Mouse (Mus musculus) E14TG2a.4 (cell line): ENCODE data around the gene Ulk2.
A peak's percentile ranks its signal among the peaks of the same experiment; 100 is the strongest.
"Not testable (repeated sequence)": the region's sequence is repeated elsewhere in the genome, so short reads cannot be mapped to it uniquely, and the experiment has no call there.

Source experiments
- H3K27me3 ChIP-seq: 2 replicates; pipeline ENCODE4 v1.6.1; 2014; ENCODE audit warnings: low read length, control low read depth; ENCODE audit not compliant: insufficient read depth
- H3K36me3 ChIP-seq: 2 replicates; pipeline ENCODE4 v1.6.1; 2014; ENCODE audit warnings: low read length, control low read depth; ENCODE audit not compliant: insufficient read depth
- H3K4me1 ChIP-seq: replicated peaks from 2 replicates; pipeline ENCODE4 v1.6.1; 2014; ENCODE audit warnings: low read depth, low read length, control low read depth
- H3K4me3 ChIP-seq: replicated peaks from 2 replicates; pipeline ENCODE4 v1.5.1; 2014; ENCODE audit warnings: mild to moderate bottlenecking, low read length
- H3K9me3 ChIP-seq: 2 replicates; pipeline ENCODE4 v1.6.1; 2014; ENCODE audit warnings: low read length, control low read depth
- CTCF ChIP-seq: conservative IDR thresholded peaks from 2 replicates; pipeline ENCODE4 v1.5.1; 2014; ENCODE audit warnings: low read length
- NANOG ChIP-seq: IDR thresholded peaks from 2 replicates; pipeline ENCODE4 v1.6.1; 2014; ENCODE audit warnings: borderline replicate concordance, low read length, mixed read lengths
- POU5F1 ChIP-seq: IDR thresholded peaks from 2 replicates; pipeline ENCODE4 v1.6.1; 2014; ENCODE audit warnings: low read length, borderline replicate concordance

Ulk2 gene

GRCm38 (mm10) chr11:61788550-61788949, 66.3 kb downstream of the Ulk2 start:
- no peaks in the 10 kb centered on the region for H3K36me3 ChIP-seq
- H3K4me3 ChIP-seq: no peak overlapping the region
- TF ChIP-seq CTCF (no peak), POU5F1 (no peak), NANOG (no peak)
- no peaks in the 10 kb centered on the region for H3K27me3 ChIP-seq
- no peaks in the 10 kb centered on the region for H3K9me3 ChIP-seq
- no peaks in the 10 kb centered on the region; the same call in 1 of the 2 replicates for H3K4me1 ChIP-seq

- H3K9me3 ChIP-seq, H3K36me3 ChIP-seq, H3K4me3 ChIP-seq, H3K27me3 ChIP-seq: not testable (repeated sequence)
- peaks cover 20% of the 10 kb centered on the region for H3K4me1 ChIP-seq
Measured at GRCm38 (mm10) chr11:61782526-61782925, 72.3 kb downstream of the Ulk2 start.

GRCm38 (mm10) chr11:61774551-61775149, 80.2 kb downstream of the Ulk2 start:
- Histone ChIP-seq H3K27me3 (no peaks in the 10 kb centered on the region), H3K36me3 (no peaks in the 10 kb centered on the region), H3K4me1 (peaks cover 6% of the 10 kb centered on the region), H3K4me3 (no peak overlapping the region), H3K9me3 (no peaks in the 10 kb centered on the region)
- TF ChIP-seq POU5F1 (no peak), NANOG (no peak), CTCF (no peak)

GRCm38 (mm10) chr11:61761584-61762407, 93.1 kb downstream of the Ulk2 start, which contains the start of gene Prpsap2:
Gene Prpsap2, minus strand, starts transcription at chr11:61762088.
- no peaks in the 10 kb centered on the region for H3K9me3 ChIP-seq
- H3K4me1 ChIP-seq: peaks cover 35% of the 10 kb centered on the region
- no peaks in the 10 kb centered on the region for H3K27me3 ChIP-seq
- TF ChIP-seq NANOG (no peak), POU5F1 (no peak), CTCF (no peak)
- peaks cover 29% of the 10 kb centered on the region for H3K36me3 ChIP-seq
- H3K4me3 ChIP-seq: peak within 1 kb of the TSS; percentile 85

- Histone ChIP-seq H3K27me3 (no peaks in the 10 kb centered on the region), H3K9me3 (no peaks in the 10 kb centered on the region), H3K4me1 (peaks cover 28% of the 10 kb centered on the region), H3K4me3 (peak overlapping the region; percentile 85), H3K36me3 (peaks cover 42% of the 10 kb centered on the region)
- no peak for TF ChIP-seq NANOG
- TF ChIP-seq POU5F1: no peak
Measured at GRCm38 (mm10) chr11:61760518-61760917, 94.4 kb downstream of the Ulk2 start.

GRCm38 (mm10) chr11:61757151-61757550, 97.7 kb downstream of the Ulk2 start:
- no peak overlapping the region for H3K4me3 ChIP-seq
- no peaks in the 10 kb centered on the region for H3K27me3 ChIP-seq
- TF ChIP-seq POU5F1 (no peak), NANOG (no peak), CTCF (no peak)

GRCm38 (mm10) chr11:61751612-61752011, 103.3 kb downstream of the Ulk2 start:
- Histone ChIP-seq H3K4me3 (no peak overlapping the region), H3K36me3 (peaks cover 94% of the 10 kb centered on the region), H3K27me3 (no peaks in the 10 kb centered on the region), H3K9me3 (no peaks in the 10 kb centered on the region), H3K4me1 (0 out of 2 replicates have a peak, but pooled peaks cover 6% of the 10 kb centered on the region)
- TF ChIP-seq POU5F1: no peak
- TF ChIP-seq CTCF: peak; percentile 75
- TF ChIP-seq NANOG: no peak

More at GRCm38 (mm10) chr11:61757151-61757550, 97.7 kb downstream of the Ulk2 start:
- peaks cover 74% of the 10 kb centered on the region for H3K36me3 ChIP-seq
- H3K4me1 ChIP-seq: peaks cover 25% of the 10 kb centered on the region
- H3K9me3 ChIP-seq: no peaks in the 10 kb centered on the region

GRCm38 (mm10) chr11:61747161-61747560, 107.7 kb downstream of the Ulk2 start:
- Histone ChIP-seq H3K36me3 (peaks cover 95% of the 10 kb centered on the region), H3K9me3 (no peaks in the 10 kb centered on the region), H3K27me3 (no peaks in the 10 kb centered on the region), H3K4me3 (no peak overlapping the region), H3K4me1 (peaks cover 6% of the 10 kb centered on the region; the same call in 1 of the 2 replicates)
- TF ChIP-seq NANOG (no peak), CTCF (no peak), POU5F1 (no peak)
